Mouse (Mus musculus) hindbrain, embryonic 14.5 days (tissue): ENCODE data around the gene Blcap. TPM values are rescaled to one million over a fixed set of nuclear protein-coding genes. Genes with fewer than 3 reads are reported as not detected.
A peak's percentile ranks its signal among the peaks of the same experiment; 100 is the strongest.
"Not testable (repeated sequence)": the region's sequence is repeated elsewhere in the genome, so short reads cannot be mapped to it uniquely, and the experiment has no call there.

Source experiments
- ATAC-seq: fragments of 200-750 bp; cut with Nextera tagmentation; 2 replicates; pipeline ENCODE4 v1.8.0; 2017; ENCODE audit warnings: moderate number of reproducible peaks, mild to moderate bottlenecking, moderate TSS enrichment, moderate library complexity; ENCODE audit not compliant: low FRiP score
- DNase-seq: peaks from one replicate; pipeline ENCODE4 v3.0.0-alpha.2; 2015; ENCODE audit warnings: low spot score
- H3K27ac ChIP-seq: fragments of 300-500 bp; sonication (generic); 2 replicates; pipeline ENCODE4 v1.5.1; 2014; ENCODE audit warnings: mild to moderate bottlenecking, moderate library complexity
- H3K27me3 ChIP-seq: fragments of 300-500 bp; sonication (generic); 2 replicates; pipeline ENCODE4 v1.6.1; 2014; ENCODE audit warnings: mild to moderate bottlenecking, low read length, mixed read lengths; ENCODE audit not compliant: control insufficient read depth, insufficient read depth
- H3K36me3 ChIP-seq: fragments of 300-500 bp; sonication (generic); replicated peaks from 2 replicates; pipeline ENCODE4 v1.6.1; 2014; ENCODE audit not compliant: control insufficient read depth, insufficient read depth
- H3K4me1 ChIP-seq: fragments of 300-500 bp; sonication (generic); replicated peaks from 2 replicates; pipeline ENCODE4 v1.6.1; 2014; ENCODE audit warnings: antibody characterized with exemption, low read length, mixed read lengths; ENCODE audit not compliant: control insufficient read depth, insufficient read depth
- H3K4me2 ChIP-seq: fragments of 300-500 bp; sonication (generic); replicated peaks from 2 replicates; pipeline ENCODE4 v1.6.1; 2014; ENCODE audit warnings: mild to moderate bottlenecking, moderate library complexity
- H3K4me3 ChIP-seq: fragments of 300-500 bp; sonication (generic); replicated peaks from 2 replicates; pipeline ENCODE4 v1.5.1; 2014; ENCODE audit warnings: mild to moderate bottlenecking, low read length
- H3K9ac ChIP-seq: fragments of 300-500 bp; sonication (generic); 2 replicates; pipeline ENCODE4 v1.6.1; 2014
- H3K9me3 ChIP-seq: fragments of 300-500 bp; sonication (generic); 2 replicates; pipeline ENCODE4 v1.6.1; 2016; ENCODE audit warnings: low read length; ENCODE audit not compliant: control insufficient read depth
- WGBS: fragments of 180-500 bp; shearing (Covaris S2); extraction: QIAGEN DNeasy Blood & Tissue Kit; methylation state at CpG from one replicate; pipeline ENCODE4 v1.1.7; 2014; 5-methylcytosine and 5-hydroxymethylcytosine counted together
- polyA plus RNA-seq: library from polyadenylated mRNA; unstranded; fragments of >200 nt; fragmentation: Nextera tagmentation; extraction: Ambion mirVana; gene quantifications from 2 replicates; pipeline ENCODE4 v1.2.1, GENCODE M21; 2014

The Blcap gene
- 285 and 323 TPM in 2 replicates for polyA plus RNA-seq

DNA sequence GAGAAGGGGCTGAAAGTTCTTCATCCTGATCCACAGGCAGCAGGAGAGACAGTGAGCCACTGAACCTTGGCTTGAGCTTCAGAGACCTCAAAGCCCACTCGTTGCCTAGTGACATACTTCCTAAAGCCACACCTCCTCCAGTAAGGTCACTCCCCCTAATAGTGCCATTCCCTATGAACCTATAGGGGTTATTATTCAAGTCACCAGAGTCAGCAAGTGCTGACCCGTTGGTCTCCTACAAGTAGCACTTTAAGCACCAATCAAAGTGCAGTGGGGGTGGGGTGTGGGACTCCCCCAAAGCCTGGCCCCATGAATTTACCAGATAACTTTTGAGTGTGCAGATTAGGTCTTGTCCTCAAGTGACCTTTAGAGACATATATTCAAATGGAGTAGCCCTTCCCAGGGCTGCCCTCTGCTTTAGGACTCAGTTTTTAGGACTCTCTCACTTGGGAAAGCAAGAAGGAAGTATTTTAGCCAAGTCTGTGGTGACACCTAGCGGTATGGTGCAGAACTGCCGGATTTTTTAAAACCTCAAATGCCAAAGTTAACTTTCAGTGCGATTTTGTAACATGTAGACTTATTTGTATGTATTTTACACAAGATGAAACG lies at the start of gene Blcap:
Gene Blcap (minus strand): TSS at position 51 of the 609 bp plus-strand sequence.
- Histone ChIP-seq H3K4me2 (no peak within 1 kb of the TSS), H3K4me1 (peaks cover 10% of the 10 kb centered on the region), H3K36me3 (no peaks in the 10 kb centered on the region), H3K9me3 (no peaks in the 10 kb centered on the region), H3K27me3 (no peaks in the 10 kb centered on the region), H3K9ac (no peak within 1 kb of the TSS), H3K4me3 (no peak within 1 kb of the TSS), H3K27ac (no peak within 1 kb of the TSS)
- DNase-seq (peak; percentile 88), ATAC-seq (no peak)
- 10% methylated on average over 6 of the region's 6 CpGs for WGBS

DNA sequence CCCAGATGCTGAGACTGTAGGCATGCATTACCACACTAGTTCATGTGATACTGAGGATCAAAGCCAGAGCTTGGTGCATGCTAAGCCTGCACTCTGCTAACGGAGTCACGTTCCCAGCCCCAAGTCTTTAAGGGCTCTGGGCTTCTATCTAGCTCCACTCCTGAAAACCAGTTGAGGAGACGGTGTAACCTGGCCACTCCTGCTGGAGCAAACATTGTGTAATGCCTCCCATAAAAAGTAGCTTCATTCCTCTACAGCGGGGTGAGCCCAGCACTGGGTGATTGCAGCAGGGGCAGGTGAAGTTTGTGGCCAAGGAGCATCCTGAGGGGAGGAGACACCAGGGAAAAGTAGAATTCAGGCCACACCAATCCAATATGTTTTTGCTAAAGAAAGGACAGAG lies 47.3 kb upstream of the Blcap start:
- 92% methylated on average over 4 of the region's 4 CpGs for WGBS
- H3K4me2 ChIP-seq: no peak overlapping the region
- H3K4me3 ChIP-seq: no peak overlapping the region
- H3K9ac ChIP-seq: no peak overlapping the region
- no peak for DNase-seq
- ATAC-seq: no peak
- H3K36me3 ChIP-seq: no peaks in the 10 kb centered on the region
- H3K4me1 ChIP-seq: peaks cover 6% of the 10 kb centered on the region; the same call in 1 of the 2 replicates
- no peaks in the 10 kb centered on the region for H3K9me3 ChIP-seq
- no peak overlapping the region for H3K27ac ChIP-seq
- no peaks in the 10 kb centered on the region for H3K27me3 ChIP-seq

DNA sequence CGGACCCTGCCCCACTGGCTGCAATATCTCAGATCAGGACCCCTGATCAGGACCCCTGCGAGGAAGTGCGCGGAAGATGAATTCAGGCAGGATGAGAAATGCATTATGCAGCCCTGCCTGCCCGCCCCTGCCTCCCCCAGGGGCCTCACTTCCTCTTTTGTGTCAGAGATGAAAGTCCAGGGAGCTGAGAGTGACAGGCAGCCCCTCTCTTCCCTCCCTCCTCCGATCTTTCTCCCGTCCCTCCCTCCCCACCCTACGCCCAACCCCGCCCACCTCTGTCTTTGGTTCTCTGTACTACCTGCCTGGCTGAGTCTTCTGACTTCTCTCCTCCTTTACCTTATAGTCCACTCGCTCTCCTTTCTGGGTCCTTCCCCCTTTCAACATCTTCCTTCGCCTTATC lies 42.9 kb upstream of the Blcap start:
- H3K4me3 ChIP-seq: no peak overlapping the region
- H3K36me3 ChIP-seq: no peaks in the 10 kb centered on the region
- DNase-seq: no peak
- no peak overlapping the region for H3K9ac ChIP-seq
- H3K4me1 ChIP-seq: peaks cover 6% of the 10 kb centered on the region; the same call in 1 of the 2 replicates
- no peak overlapping the region for H3K27ac ChIP-seq
- no peak for ATAC-seq
- H3K9me3 ChIP-seq: no peaks in the 10 kb centered on the region
- no peaks in the 10 kb centered on the region for H3K27me3 ChIP-seq
- WGBS: 14% methylated on average over 10 of the region's 11 CpGs
- no peak overlapping the region for H3K4me2 ChIP-seq

DNA sequence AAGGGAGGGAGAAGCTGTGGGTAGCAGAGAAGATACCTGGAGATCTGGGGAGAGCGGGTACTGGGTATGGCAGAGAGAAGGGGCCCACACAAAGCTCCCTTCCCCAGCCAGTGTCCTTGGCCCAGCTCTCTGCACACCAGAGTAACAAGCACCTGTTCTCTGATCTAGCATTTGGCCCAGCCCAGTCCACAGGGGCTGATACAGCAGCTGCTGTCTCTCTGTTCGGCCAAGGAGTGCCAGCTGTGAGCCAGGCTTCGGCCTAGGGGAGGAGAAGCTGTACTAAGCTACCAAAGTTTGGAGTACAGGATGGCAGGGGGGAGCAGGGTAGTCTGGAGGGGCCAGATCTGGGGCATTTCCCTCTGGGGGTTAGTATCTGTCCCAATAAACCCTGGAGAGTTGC lies 40.7 kb upstream of the Blcap start:
- DNase-seq (no peak), ATAC-seq (no peak)
- no peak overlapping the region for H3K4me3 ChIP-seq
- H3K4me1 ChIP-seq: peaks cover 21% of the 10 kb centered on the region; the same call in 1 of the 2 replicates
- no peak overlapping the region for H3K4me2 ChIP-seq
- H3K36me3 ChIP-seq: no peaks in the 10 kb centered on the region
- whole genome bisulfite sequencing: 76% methylated on average over 3 of the region's 3 CpGs
- no peak overlapping the region for H3K27ac ChIP-seq
- no peak overlapping the region for H3K9ac ChIP-seq
- H3K9me3 ChIP-seq: no peaks in the 10 kb centered on the region
- H3K27me3 ChIP-seq: no peaks in the 10 kb centered on the region

DNA sequence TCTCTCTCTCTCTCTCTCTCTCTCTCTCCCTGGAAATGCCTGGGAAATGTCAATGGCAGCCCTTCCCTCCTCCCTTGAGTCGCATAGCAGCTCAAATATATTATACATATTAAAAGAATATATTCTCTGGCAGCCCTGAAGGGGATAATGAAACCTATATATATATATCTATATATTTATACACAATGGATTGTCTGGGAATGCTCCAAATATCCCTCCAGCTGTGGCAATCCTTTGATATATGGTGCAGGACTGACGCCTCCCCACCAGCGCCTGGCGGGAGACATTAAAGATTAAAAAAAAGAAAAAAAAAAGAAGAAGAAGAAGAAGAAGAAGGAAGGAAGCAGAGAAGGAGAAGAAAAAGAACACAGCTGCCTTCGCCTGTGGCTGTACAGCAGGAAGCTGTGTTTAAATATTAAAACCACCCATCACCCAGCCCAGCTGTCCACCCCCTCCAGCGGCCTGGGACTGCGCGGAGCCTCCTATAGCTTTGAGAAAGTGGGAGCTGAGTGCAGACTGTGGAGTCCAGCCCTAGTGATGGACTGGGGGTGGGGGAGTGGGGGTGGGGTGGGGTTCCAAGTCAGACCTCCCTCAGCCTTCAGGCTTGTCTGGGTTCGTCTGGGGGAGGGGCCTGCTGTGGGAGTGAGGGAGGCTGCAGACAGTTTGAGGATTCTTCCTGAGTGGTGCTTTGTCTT lies 36.6 kb upstream of the Blcap start:
- 32% methylated on average over 9 of the region's 9 CpGs for WGBS
- H3K4me3 ChIP-seq: no peak overlapping the region
- DNase-seq: no peak
- no peak overlapping the region for H3K9ac ChIP-seq
- no peaks in the 10 kb centered on the region for H3K27me3 ChIP-seq
- peaks cover 15% of the 10 kb centered on the region; the same call in 1 of the 2 replicates for H3K4me1 ChIP-seq
- H3K4me2 ChIP-seq: no peak overlapping the region
- peak overlapping the region; percentile 60 for H3K27ac ChIP-seq
- ATAC-seq: peak; percentile 46; the same call in 1 of the 2 replicates
- H3K9me3 ChIP-seq: no peaks in the 10 kb centered on the region
- no peaks in the 10 kb centered on the region for H3K36me3 ChIP-seq

DNA sequence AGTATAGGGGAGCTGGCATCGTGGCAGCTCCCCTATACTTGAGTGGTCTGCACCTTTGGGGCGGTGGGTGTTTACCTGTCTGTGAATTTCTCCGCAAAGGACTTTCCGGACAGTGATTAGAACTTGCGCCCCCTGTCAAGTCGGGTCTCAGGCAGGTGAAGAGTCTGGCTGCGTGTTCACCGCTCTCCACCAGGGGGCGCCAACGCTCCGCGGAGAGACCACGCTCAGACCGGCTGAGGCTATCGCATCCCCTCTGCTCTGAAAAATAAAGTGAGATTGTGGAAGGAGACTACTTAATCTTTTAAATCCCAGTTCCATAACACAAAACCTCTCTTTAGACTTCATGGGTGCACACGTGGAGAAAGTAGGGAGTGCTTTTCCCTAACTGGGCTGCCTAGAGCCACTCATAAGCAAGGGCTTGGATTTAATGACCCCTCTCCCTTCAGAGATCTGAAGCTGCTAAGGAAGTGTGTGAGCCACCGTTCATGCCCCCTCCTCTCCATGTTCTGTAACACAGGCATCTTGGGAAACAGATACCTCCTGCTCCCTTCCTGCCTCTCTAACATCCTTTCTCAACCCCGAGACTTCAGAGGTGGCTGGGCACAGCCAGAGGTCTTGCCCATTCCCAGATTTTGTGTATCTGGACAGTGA lies 34.1 kb upstream of the Blcap start:
- no peaks in the 10 kb centered on the region for H3K9me3 ChIP-seq
- H3K4me1 ChIP-seq: peaks cover 15% of the 10 kb centered on the region; the same call in 1 of the 2 replicates
- ATAC-seq (peak; percentile 62; the same call in 1 of the 2 replicates), DNase-seq (peak; percentile 89)
- 7% methylated on average over 18 of the region's 18 CpGs for whole genome bisulfite sequencing
- no peaks in the 10 kb centered on the region for H3K36me3 ChIP-seq
- no peak overlapping the region for H3K27ac ChIP-seq
- no peaks in the 10 kb centered on the region for H3K27me3 ChIP-seq
- no peak overlapping the region for H3K9ac ChIP-seq
- no peak overlapping the region for H3K4me2 ChIP-seq
- H3K4me3 ChIP-seq: no peak overlapping the region

DNA sequence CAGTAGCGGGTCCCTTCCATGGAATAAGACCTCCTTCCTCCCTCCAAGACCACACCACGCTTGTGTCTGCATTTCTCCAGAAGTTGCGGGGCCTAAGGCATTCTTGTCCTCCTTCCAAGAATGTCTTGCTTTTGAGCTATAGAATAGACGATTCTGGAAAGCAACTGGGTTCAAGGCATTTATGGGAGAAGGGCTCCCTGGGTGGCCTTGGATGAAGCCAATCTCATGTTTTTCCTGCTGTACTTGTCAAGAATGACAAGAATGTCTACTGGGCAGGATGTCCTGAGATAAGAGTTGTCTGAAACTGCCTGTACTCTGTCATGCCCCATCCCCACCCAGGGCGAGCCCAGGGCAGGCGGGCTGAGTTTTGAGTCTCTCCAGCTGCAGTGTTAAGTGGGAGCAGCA lies 30.4 kb upstream of the Blcap start:
- no peaks in the 10 kb centered on the region for H3K27me3 ChIP-seq
- no peak overlapping the region for H3K4me3 ChIP-seq
- H3K9me3 ChIP-seq: no peaks in the 10 kb centered on the region
- ATAC-seq (no peak), DNase-seq (no peak)
- H3K4me1 ChIP-seq: no peaks in the 10 kb centered on the region
- no peak overlapping the region for H3K4me2 ChIP-seq
- H3K27ac ChIP-seq: no peak overlapping the region
- no peaks in the 10 kb centered on the region for H3K36me3 ChIP-seq
- no peak overlapping the region for H3K9ac ChIP-seq
- 83% methylated on average over 6 of the region's 6 CpGs for WGBS

DNA sequence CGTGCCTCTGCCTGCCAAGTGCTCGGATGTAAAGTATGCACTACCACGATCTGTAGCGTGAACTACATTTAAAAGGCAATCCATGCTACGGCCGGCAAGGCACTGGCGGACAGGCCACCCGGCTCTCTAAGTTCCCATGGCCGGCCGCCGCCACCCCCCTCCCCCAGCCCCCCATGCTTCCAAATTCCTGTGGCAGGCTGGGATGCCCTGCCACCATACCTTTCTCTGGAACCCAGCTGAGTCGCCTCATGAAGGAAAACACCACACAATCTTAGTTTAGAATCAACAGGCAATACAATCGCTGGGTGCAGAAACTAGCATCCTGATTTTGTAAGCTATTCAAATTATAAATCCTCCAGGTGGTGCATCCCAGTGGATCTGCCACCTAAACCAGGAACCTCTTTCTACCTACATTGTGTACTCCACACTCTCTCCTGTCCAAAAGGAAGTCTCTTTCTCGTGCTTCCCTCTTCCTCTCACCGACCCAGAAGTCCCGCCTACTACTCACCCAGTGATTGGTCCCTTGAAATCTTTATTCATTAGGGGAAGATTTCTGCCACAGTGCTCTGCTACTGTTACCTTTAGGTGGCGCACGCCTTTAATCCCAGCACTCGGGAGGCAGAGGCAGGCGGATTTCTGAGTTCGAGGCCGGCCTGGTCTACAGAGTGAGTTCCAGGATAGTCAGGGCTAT lies 25.9 kb upstream of the Blcap start:
- Histone ChIP-seq H3K36me3 (no peaks in the 10 kb centered on the region), H3K27ac (no peak overlapping the region), H3K27me3 (no peaks in the 10 kb centered on the region), H3K9ac (no peak overlapping the region), H3K4me1 (no peaks in the 10 kb centered on the region), H3K4me3 (no peak overlapping the region), H3K9me3 (no peaks in the 10 kb centered on the region), H3K4me2 (no peak overlapping the region)
- 61% methylated on average over 22 of the region's 22 CpGs for WGBS
- DNase-seq: no peak
- ATAC-seq: no peak

DNA sequence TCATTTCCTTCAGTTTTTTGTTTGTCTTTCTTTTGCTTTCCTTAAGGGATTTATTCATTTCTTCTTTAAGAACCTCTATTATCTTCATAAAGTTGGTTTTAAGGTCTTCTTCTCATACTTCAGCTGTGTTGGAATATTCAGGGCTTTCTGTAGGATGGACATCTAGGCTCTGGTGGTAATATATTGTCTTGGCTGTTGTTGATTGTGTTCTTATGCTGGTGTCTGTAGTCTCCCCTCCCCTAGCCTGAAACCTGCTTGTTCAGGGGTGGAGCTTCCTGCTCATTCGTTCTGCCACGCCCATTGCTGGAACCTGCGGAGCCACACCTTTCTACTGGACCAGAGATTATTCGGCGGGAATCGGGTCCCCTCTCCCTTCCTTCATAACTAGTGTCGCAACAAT lies 14.3 kb upstream of the Blcap start:
- not testable (repeated sequence) for ATAC-seq, H3K36me3 ChIP-seq, H3K9ac ChIP-seq, DNase-seq, H3K9me3 ChIP-seq, H3K4me2 ChIP-seq, H3K27ac ChIP-seq, H3K4me1 ChIP-seq, H3K4me3 ChIP-seq, H3K27me3 ChIP-seq
- WGBS: 21% methylated on average over 7 of the region's 7 CpGs
